Mouse (Mus musculus) limb, embryonic 14.5 days (tissue): ENCODE measurements around the gene Armh1. TPM values are rescaled to one million over a fixed set of nuclear protein-coding genes. Genes with fewer than 3 reads are reported as not detected.

Experiments
- ATAC-seq: fragments of 200-750 bp; cut with Nextera tagmentation; 2 replicates; pipeline ENCODE4 v1.8.0; 2017; ENCODE audit warnings: low read depth, moderate number of reproducible peaks, moderate TSS enrichment; ENCODE audit not compliant: low FRiP score
- DNase-seq: peaks from one replicate; pipeline ENCODE4 v3.0.0-alpha.2; 2015; ENCODE audit warnings: low spot score
- H3K27ac ChIP-seq: fragments of 300-500 bp; sonication (generic); replicated peaks from 2 replicates; pipeline ENCODE4 v1.5.1; 2014; ENCODE audit warnings: low read depth, mild to moderate bottlenecking, low read length, moderate library complexity, mixed read lengths
- H3K27me3 ChIP-seq: fragments of 300-500 bp; sonication (generic); 2 replicates; pipeline ENCODE4 v1.6.1; 2014; ENCODE audit warnings: low read length, mixed read lengths; ENCODE audit not compliant: control insufficient read depth, insufficient read depth
- H3K36me3 ChIP-seq: fragments of 300-500 bp; sonication (generic); 2 replicates; pipeline ENCODE4 v1.6.1; 2014; ENCODE audit warnings: mild to moderate bottlenecking, low read length, moderate library complexity, mixed read lengths; ENCODE audit not compliant: control insufficient read depth, insufficient read depth
- H3K4me1 ChIP-seq: fragments of 300-500 bp; sonication (generic); 2 replicates; pipeline ENCODE4 v1.6.1; 2014; ENCODE audit warnings: antibody characterized with exemption, low read length, mixed read lengths; ENCODE audit not compliant: control insufficient read depth, insufficient read depth
- H3K4me2 ChIP-seq: fragments of 300-500 bp; sonication (generic); replicated peaks from 2 replicates; pipeline ENCODE4 v1.6.1; 2014; ENCODE audit warnings: low read depth, mild to moderate bottlenecking, low read length, moderate library complexity; ENCODE audit not compliant: severe bottlenecking
- H3K4me3 ChIP-seq: fragments of 300-500 bp; sonication (generic); replicated peaks from 2 replicates; pipeline ENCODE4 v1.5.1; 2014; ENCODE audit warnings: low read length
- H3K9ac ChIP-seq: fragments of 300-500 bp; sonication (generic); 2 replicates; pipeline ENCODE4 v1.6.1; 2014; ENCODE audit warnings: mild to moderate bottlenecking, low read depth, low read length, moderate library complexity; ENCODE audit not compliant: severe bottlenecking
- H3K9me3 ChIP-seq: fragments of 300-500 bp; sonication (generic); 2 replicates; pipeline ENCODE4 v1.6.1; 2016; ENCODE audit warnings: low read length; ENCODE audit not compliant: control insufficient read depth
- POLR2A ChIP-seq: fragments of 200-500 bp; IDR thresholded peaks from 2 replicates; pipeline ENCODE4 v1.8.0; 2012; ENCODE audit warnings: inconsistent platforms, mild to moderate bottlenecking, moderate library complexity, borderline replicate concordance; ENCODE audit not compliant: insufficient read depth, insufficient read length; ENCODE audit errors: extremely low read depth
- WGBS: fragments of 180-500 bp; shearing (Covaris S2); extraction: QIAGEN DNeasy Blood & Tissue Kit; methylation state at CpG from one replicate; pipeline ENCODE4 v1.1.7; 2014; 5-methylcytosine and 5-hydroxymethylcytosine counted together
- polyA plus RNA-seq, 2 experiments: library from polyadenylated mRNA; depleted of rRNA in 1 of 2; stranded (reverse) in 1 of 2; unstranded in 1 of 2; fragments of >200 nt; fragmentation: Nextera tagmentation in 1 of 2; extraction: Ambion mirVana in 1 of 2; gene quantifications; 2 replicates each; pipeline versions ENCODE4 v1.2.1 to v1.2.3; 2012 to 2014

The Armh1 gene
- polyA plus RNA-seq, 2 experiments, result 0.40 to 1.4 TPM

- no peak overlapping the region for H3K9ac ChIP-seq
- no peaks in the 10 kb centered on the region for H3K27me3 ChIP-seq
- no peaks in the 10 kb centered on the region for H3K36me3 ChIP-seq
- WGBS, result 53% methylated on average over 6 of the region's 6 CpGs
- ATAC-seq (no peak), DNase-seq (no peak)
- peaks cover 14% of the 10 kb centered on the region for H3K4me1 ChIP-seq
- H3K9me3 ChIP-seq, result no peaks in the 10 kb centered on the region
- H3K27ac ChIP-seq, result no peak overlapping the region
- no peak for TF ChIP-seq POLR2A
- no peak overlapping the region for H3K4me2 ChIP-seq
- no peak overlapping the region for H3K4me3 ChIP-seq
These were observed 2.7 kb upstream of the Armh1 start for GRCm38 (mm10) chr4:117254672-117255071.

- Histone ChIP-seq H3K4me3 (no peak overlapping the region), H3K4me2 (no peak overlapping the region), H3K9me3 (no peaks in the 10 kb centered on the region), H3K27ac (no peak overlapping the region), H3K4me1 (peaks cover 14% of the 10 kb centered on the region), H3K9ac (no peak overlapping the region), H3K27me3 (no peaks in the 10 kb centered on the region), H3K36me3 (no peaks in the 10 kb centered on the region)
- ATAC-seq (no peak), DNase-seq (no peak)
- WGBS, result 66% methylated on average over 5 of the region's 5 CpGs
- no peak for TF ChIP-seq POLR2A
These were observed 2.2 kb upstream of the Armh1 start for GRCm38 (mm10) chr4:117254017-117254627.

DNA sequence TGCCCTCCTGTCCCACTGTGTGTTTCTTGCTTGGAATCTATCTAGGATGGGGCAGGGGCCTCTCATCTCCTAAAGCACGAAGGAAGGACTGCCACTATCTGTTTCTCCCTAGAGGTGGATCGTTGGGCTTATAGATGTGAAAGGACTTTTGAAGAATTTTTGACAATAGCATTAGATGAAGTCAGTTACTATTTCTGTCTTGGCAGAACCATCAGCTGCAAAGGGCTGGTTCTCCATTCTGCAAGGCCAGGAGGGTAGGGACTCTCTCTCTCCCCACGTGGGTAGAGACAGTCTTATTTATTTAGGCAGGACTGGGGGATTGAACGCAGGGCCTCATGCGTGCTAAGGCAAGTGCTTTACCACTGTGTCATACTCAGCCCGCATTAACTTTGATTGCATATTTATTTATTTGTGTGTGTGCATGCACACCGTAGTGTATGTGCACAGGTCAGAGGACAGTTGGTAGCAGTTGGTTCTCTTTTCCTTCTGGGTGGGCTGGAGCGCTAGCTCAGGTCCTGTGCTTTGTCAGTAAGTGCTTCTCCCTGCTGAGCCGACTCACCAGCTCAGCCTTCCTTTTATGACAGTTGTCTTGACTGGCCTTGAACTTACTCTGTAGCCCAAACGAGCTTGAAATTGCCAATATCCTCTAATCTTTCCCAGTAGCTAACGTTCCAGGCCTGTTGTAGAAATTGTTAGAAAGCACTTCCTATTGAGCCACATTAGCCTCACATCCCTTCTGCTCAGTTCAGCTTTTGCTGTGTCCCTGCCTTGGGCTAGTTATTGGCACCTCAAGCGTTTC lies 1.5 kb upstream of the Armh1 start:
- Histone ChIP-seq H3K27me3 (no peaks in the 10 kb centered on the region), H3K4me1 (peaks cover 14% of the 10 kb centered on the region), H3K4me3 (no peak overlapping the region), H3K4me2 (no peak overlapping the region), H3K9ac (no peak overlapping the region), H3K9me3 (no peaks in the 10 kb centered on the region), H3K36me3 (no peaks in the 10 kb centered on the region), H3K27ac (peak overlapping the region; percentile 38; the same call in 1 of the 2 replicates)
- ATAC-seq, result no peak
- DNase-seq, result no peak
- WGBS, result 55% methylated on average over 12 of the region's 12 CpGs
- no peak for TF ChIP-seq POLR2A

- H3K27ac ChIP-seq, result peak overlapping the region; percentile 84; the same call in 1 of the 2 replicates
- DNase-seq (no peak), ATAC-seq (no peak)
- H3K9me3 ChIP-seq, result no peaks in the 10 kb centered on the region
- 84% methylated on average over 5 of the region's 5 CpGs for WGBS
- no peaks in the 10 kb centered on the region for H3K36me3 ChIP-seq
- peaks cover 14% of the 10 kb centered on the region for H3K4me1 ChIP-seq
- peak overlapping the region; percentile 69 for H3K4me2 ChIP-seq
- H3K27me3 ChIP-seq, result no peaks in the 10 kb centered on the region
- peak overlapping the region; percentile 66 for H3K9ac ChIP-seq
- TF ChIP-seq POLR2A, result no peak
- peak overlapping the region; percentile 66 for H3K4me3 ChIP-seq
These were observed 830 bp upstream of the Armh1 start for GRCm38 (mm10) chr4:117252755-117253154.

DNA sequence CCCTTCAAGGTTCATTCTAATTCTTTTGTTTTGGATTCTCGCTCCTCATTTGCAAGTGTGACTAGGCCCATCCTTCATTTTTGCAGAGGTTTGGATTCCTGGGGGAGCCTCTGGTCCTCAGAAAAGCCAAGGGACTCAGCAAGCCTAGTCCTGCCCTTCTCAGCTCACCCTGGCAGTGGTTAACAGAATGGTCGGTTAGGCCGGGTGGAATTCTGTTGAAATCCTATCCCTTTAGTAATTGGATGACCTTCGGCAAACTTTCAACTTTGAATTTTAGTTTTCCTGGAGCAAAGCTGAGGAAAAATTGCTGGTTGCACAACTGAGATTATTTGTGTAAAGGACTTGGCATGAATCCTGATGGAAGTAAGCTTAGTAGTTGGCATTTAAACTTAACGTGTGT lies 426 bp upstream of the Armh1 start:
- H3K36me3 ChIP-seq, result no peaks in the 10 kb centered on the region
- H3K4me2 ChIP-seq, result peak overlapping the region; percentile 69
- peak; percentile 44 for DNase-seq
- H3K9me3 ChIP-seq, result no peaks in the 10 kb centered on the region
- peak; percentile 28 for ATAC-seq
- WGBS, result 7% methylated on average over 5 of the region's 5 CpGs
- peaks cover 14% of the 10 kb centered on the region for H3K4me1 ChIP-seq
- peak overlapping the region; percentile 66 for H3K4me3 ChIP-seq
- H3K9ac ChIP-seq, result peak overlapping the region; percentile 66
- TF ChIP-seq POLR2A, result no peak
- H3K27me3 ChIP-seq, result no peaks in the 10 kb centered on the region
- peak overlapping the region; percentile 84 for H3K27ac ChIP-seq
